Mouse (Mus musculus) forebrain, embryonic 12.5 days (tissue): ENCODE data around the gene Prss38. TPM values are rescaled to one million over a fixed set of nuclear protein-coding genes. Genes with fewer than 3 reads are reported as not detected.

Experiments used
- ATAC-seq: fragments of 200-750 bp; cut with Nextera tagmentation; 2 replicates; pipeline ENCODE4 v1.8.0; 2017; ENCODE audit warnings: moderate TSS enrichment; ENCODE audit not compliant: low FRiP score
- H3K27ac ChIP-seq: fragments of 300-500 bp; sonication (generic); 2 replicates; pipeline ENCODE4 v1.5.1; 2016; ENCODE audit warnings: mild to moderate bottlenecking
- H3K27me3 ChIP-seq: fragments of 300-500 bp; sonication (generic); 2 replicates; pipeline ENCODE4 v1.6.1; 2016; ENCODE audit warnings: mild to moderate bottlenecking
- H3K36me3 ChIP-seq: fragments of 300-500 bp; sonication (generic); replicated peaks from 2 replicates; pipeline ENCODE4 v1.6.1; 2016; ENCODE audit warnings: mild to moderate bottlenecking
- H3K4me1 ChIP-seq: fragments of 300-500 bp; sonication (generic); 2 replicates; pipeline ENCODE4 v1.6.1; 2016
- H3K4me2 ChIP-seq: fragments of 300-500 bp; sonication (generic); 2 replicates; pipeline ENCODE4 v1.6.1; 2016; ENCODE audit warnings: mild to moderate bottlenecking, moderate library complexity
- H3K4me3 ChIP-seq: fragments of 300-500 bp; sonication (generic); replicated peaks from 2 replicates; pipeline ENCODE4 v1.5.1; 2016; ENCODE audit warnings: mild to moderate bottlenecking
- H3K9ac ChIP-seq: fragments of 300-500 bp; sonication (generic); 2 replicates; pipeline ENCODE4 v1.6.1; 2016; ENCODE audit warnings: mild to moderate bottlenecking
- H3K9me3 ChIP-seq: fragments of 300-500 bp; sonication (generic); 2 replicates; pipeline ENCODE4 v1.6.1; 2016
- WGBS: fragments of 180-500 bp; shearing (Covaris S2); methylation state at CpG from one replicate; pipeline ENCODE4 v1.1.7; 2016; 5-methylcytosine and 5-hydroxymethylcytosine counted together
- microRNA-seq: library from miRNA; unstranded; fragments of <30 nt; microRNA quantifications from one replicate; pipeline ENCODE4, GENCODE M21; 2017
- polyA plus RNA-seq: library from polyadenylated mRNA; unstranded; fragments of >200 nt; fragmentation: Nextera tagmentation; extraction: Ambion mirVana; gene quantifications from 2 replicates; pipeline ENCODE4 v1.2.1, GENCODE M21; 2016

Gene Prss38
- polyA plus RNA-seq, 1 experiment from 2014 or later, result not detected

- no peak for ATAC-seq
- Histone ChIP-seq H3K4me1 (peaks cover 19% of the 10 kb centered on the region), H3K36me3 (no peaks in the 10 kb centered on the region), H3K4me2 (no peak overlapping the region), H3K9ac (no peak overlapping the region), H3K27me3 (peaks cover 27% of the 10 kb centered on the region), H3K27ac (no peak overlapping the region), H3K4me3 (no peak overlapping the region), H3K9me3 (no peaks in the 10 kb centered on the region)
- WGBS, result 14% methylated on average over 1 of the region's 1 CpGs
Measured at GRCm38 (mm10) chr11:59336381-59336780, 39.1 kb downstream of the Prss38 start.

GRCm38 (mm10) chr11:59335942-59336341 is 39.5 kb downstream of the Prss38 start:
- Histone ChIP-seq H3K9me3 (no peaks in the 10 kb centered on the region), H3K4me3 (no peak overlapping the region), H3K36me3 (no peaks in the 10 kb centered on the region), H3K4me2 (no peak overlapping the region), H3K9ac (no peak overlapping the region), H3K4me1 (peaks cover 19% of the 10 kb centered on the region), H3K27ac (no peak overlapping the region), H3K27me3 (peaks cover 30% of the 10 kb centered on the region)
- ATAC-seq, result no peak
- WGBS, result 61% methylated on average over 2 of the region's 2 CpGs

GRCm38 (mm10) chr11:59335150-59335549 is 40.3 kb downstream of the Prss38 start:
- H3K4me1 ChIP-seq, result peaks cover 23% of the 10 kb centered on the region
- peaks cover 30% of the 10 kb centered on the region for H3K27me3 ChIP-seq
- ATAC-seq, result no peak
- no peaks in the 10 kb centered on the region for H3K9me3 ChIP-seq
- H3K4me3 ChIP-seq, result no peak overlapping the region
- H3K9ac ChIP-seq, result no peak overlapping the region
- H3K27ac ChIP-seq, result no peak overlapping the region
- no peak overlapping the region for H3K4me2 ChIP-seq
- H3K36me3 ChIP-seq, result no peaks in the 10 kb centered on the region
- 84% methylated on average over 4 of the region's 4 CpGs for WGBS

GRCm38 (mm10) chr11:59332938-59333337 is 42.5 kb downstream of the Prss38 start:
- no peak for ATAC-seq
- Histone ChIP-seq H3K4me3 (no peak overlapping the region), H3K9me3 (no peaks in the 10 kb centered on the region), H3K4me2 (no peak overlapping the region), H3K27me3 (peaks cover 36% of the 10 kb centered on the region), H3K27ac (no peak overlapping the region), H3K9ac (no peak overlapping the region), H3K36me3 (no peaks in the 10 kb centered on the region), H3K4me1 (peaks cover 38% of the 10 kb centered on the region)
- WGBS, result 35% methylated on average over 9 of the region's 9 CpGs

GRCm38 (mm10) chr11:59331167-59331869 is 44.1 kb downstream of the Prss38 start:
- Histone ChIP-seq H3K27me3 (peaks cover 36% of the 10 kb centered on the region), H3K27ac (no peak overlapping the region), H3K4me2 (no peak overlapping the region), H3K36me3 (no peaks in the 10 kb centered on the region), H3K4me3 (no peak overlapping the region), H3K9ac (no peak overlapping the region), H3K9me3 (no peaks in the 10 kb centered on the region), H3K4me1 (peaks cover 31% of the 10 kb centered on the region)
- no peak for ATAC-seq
- 80% methylated on average over 16 of the region's 16 CpGs for WGBS

GRCm38 (mm10) chr11:59330560-59330959 is 44.9 kb downstream of the Prss38 start:
- Histone ChIP-seq H3K9me3 (no peaks in the 10 kb centered on the region), H3K9ac (no peak overlapping the region), H3K27ac (0 out of 2 replicates have a peak overlapping the region, but pooled peaks have one; percentile 33), H3K4me1 (peaks cover 29% of the 10 kb centered on the region), H3K4me3 (no peak overlapping the region), H3K36me3 (no peaks in the 10 kb centered on the region), H3K27me3 (peaks cover 36% of the 10 kb centered on the region), H3K4me2 (no peak overlapping the region)
- peak; percentile 49; the same call in 1 of the 2 replicates for ATAC-seq
- 36% methylated on average over 5 of the region's 5 CpGs for WGBS

GRCm38 (mm10) chr11:59329616-59330015 is 45.8 kb downstream of the Prss38 start:
- no peaks in the 10 kb centered on the region for H3K9me3 ChIP-seq
- no peak overlapping the region for H3K4me2 ChIP-seq
- peaks cover 34% of the 10 kb centered on the region for H3K27me3 ChIP-seq
- peak overlapping the region; percentile 21; the same call in 1 of the 2 replicates for H3K9ac ChIP-seq
- H3K27ac ChIP-seq, result peak overlapping the region; percentile 70
- peak; percentile 70 for ATAC-seq
- no peak overlapping the region for H3K4me3 ChIP-seq
- 4% methylated on average over 6 of the region's 6 CpGs for WGBS
- H3K36me3 ChIP-seq, result no peaks in the 10 kb centered on the region
- H3K4me1 ChIP-seq, result peaks cover 29% of the 10 kb centered on the region

GRCm38 (mm10) chr11:59327625-59328024 is 47.8 kb downstream of the Prss38 start:
- Histone ChIP-seq H3K9ac (no peak overlapping the region), H3K4me1 (peaks cover 22% of the 10 kb centered on the region), H3K4me3 (no peak overlapping the region), H3K36me3 (no peaks in the 10 kb centered on the region), H3K9me3 (no peaks in the 10 kb centered on the region), H3K27me3 (peaks cover 26% of the 10 kb centered on the region), H3K27ac (no peak overlapping the region), H3K4me2 (no peak overlapping the region)
- ATAC-seq, result no peak
- 89% methylated on average over 18 of the region's 18 CpGs for WGBS

- H3K9me3 ChIP-seq, result no peaks in the 10 kb centered on the region
- ATAC-seq, result no peak
- WGBS, result 85% methylated on average over 5 of the region's 5 CpGs
Measured at GRCm38 (mm10) chr11:59324777-59325176, 50.7 kb downstream of the Prss38 start.

GRCm38 (mm10) chr11:59322988-59323387 is 52.5 kb downstream of the Prss38 start:
- H3K9me3 ChIP-seq, result no peaks in the 10 kb centered on the region
- no peak overlapping the region for H3K9ac ChIP-seq
- 0 out of 2 replicates have a peak, but pooled peaks cover 4% of the 10 kb centered on the region for H3K27me3 ChIP-seq
- no peak overlapping the region for H3K4me2 ChIP-seq
- WGBS, result 78% methylated on average over 3 of the region's 3 CpGs
- H3K36me3 ChIP-seq, result no peaks in the 10 kb centered on the region
- no peak for ATAC-seq
- H3K4me1 ChIP-seq, result no peaks in the 10 kb centered on the region
- H3K27ac ChIP-seq, result no peak overlapping the region
- H3K4me3 ChIP-seq, result no peak overlapping the region

More at GRCm38 (mm10) chr11:59324777-59325176, 50.7 kb downstream of the Prss38 start:
- no peak overlapping the region for H3K4me3 ChIP-seq
- H3K36me3 ChIP-seq, result no peaks in the 10 kb centered on the region
- H3K4me1 ChIP-seq, result peaks cover 15% of the 10 kb centered on the region
- no peak overlapping the region for H3K4me2 ChIP-seq
- H3K27ac ChIP-seq, result no peak overlapping the region
- H3K9ac ChIP-seq, result no peak overlapping the region
- H3K27me3 ChIP-seq, result peaks cover 10% of the 10 kb centered on the region; the same call in 1 of the 2 replicates

Small RNA genes within 50 kb of the gene (microRNA-seq; reads per million reads assigned to microRNA genes)
- gene Gm24756, result not detected

Other genes with a start within 250 kb of the Prss38 start
- gene Obscn, start 239.3 kb downstream of the Prss38 start, polyA plus RNA-seq, result not detected in 2 replicates
- 5.9 and 6.6 TPM in 2 replicates for gene Iba57, start 211.9 kb downstream of the Prss38 start, polyA plus RNA-seq
- 0.09 and 0.26 TPM in 2 replicates for gene Gjc2, start 192.4 kb downstream of the Prss38 start, polyA plus RNA-seq
- 83.4 and 95.5 TPM in 2 replicates for gene Guk1, start 183.4 kb downstream of the Prss38 start, polyA plus RNA-seq
- gene Mrpl55, start 173.2 kb downstream of the Prss38 start, polyA plus RNA-seq, result 88.9 and 93.6 TPM in 2 replicates
- 36.2 and 38.4 TPM in 2 replicates for gene 2310033P09Rik, start 167.3 kb downstream of the Prss38 start, polyA plus RNA-seq
- gene Arf1, start 147.4 kb downstream of the Prss38 start, polyA plus RNA-seq, result 539 and 565 TPM in 2 replicates
- 4.9 and 6.8 TPM in 2 replicates for gene Wnt3a, start 84.9 kb downstream of the Prss38 start, polyA plus RNA-seq
- 4.9 and 5.3 TPM in 2 replicates for gene Wnt9a, start 68.7 kb downstream of the Prss38 start, polyA plus RNA-seq
- 13.3 and 15.6 TPM in 2 replicates for gene Jmjd4, start 74.4 kb upstream of the Prss38 start, polyA plus RNA-seq
- gene Snap47, start 75.5 kb upstream of the Prss38 start, polyA plus RNA-seq, result 169 and 173 TPM in 2 replicates
- 11.6 and 12.2 TPM in 2 replicates for gene Zfp867, start 96.8 kb upstream of the Prss38 start, polyA plus RNA-seq
- 29.6 and 34.9 TPM in 2 replicates for gene Zkscan17, start 151.1 kb upstream of the Prss38 start, polyA plus RNA-seq
- 0.10 TPM in 1 of 2 replicates, not detected in the other for gene Nlrp3, start 165.9 kb upstream of the Prss38 start, polyA plus RNA-seq
- not detected in 2 replicates for gene Olfr222, start 200.6 kb upstream of the Prss38 start, polyA plus RNA-seq
- gene Olfr223, start 217.6 kb upstream of the Prss38 start, polyA plus RNA-seq, result not detected in 2 replicates